Mouse (Mus musculus) Muller cell, postnatal 12 days (primary cell): ENCODE measurements around the gene Hk1.

Source experiments
- DNase-seq: peaks from one replicate; pipeline ENCODE4 v3.0.0-alpha.2; 2015; ENCODE audit errors: inconsistent ontology term

The Hk1 gene

GRCm38 (mm10) chr10:62320402-62320978 lies 59.2 kb downstream of the Hk1 start:
- DNase-seq, result peak; percentile 96

- DNase-seq, result no peak
Observed at GRCm38 (mm10) chr10:62319154-62319553, 60.6 kb downstream of the Hk1 start.

DNA sequence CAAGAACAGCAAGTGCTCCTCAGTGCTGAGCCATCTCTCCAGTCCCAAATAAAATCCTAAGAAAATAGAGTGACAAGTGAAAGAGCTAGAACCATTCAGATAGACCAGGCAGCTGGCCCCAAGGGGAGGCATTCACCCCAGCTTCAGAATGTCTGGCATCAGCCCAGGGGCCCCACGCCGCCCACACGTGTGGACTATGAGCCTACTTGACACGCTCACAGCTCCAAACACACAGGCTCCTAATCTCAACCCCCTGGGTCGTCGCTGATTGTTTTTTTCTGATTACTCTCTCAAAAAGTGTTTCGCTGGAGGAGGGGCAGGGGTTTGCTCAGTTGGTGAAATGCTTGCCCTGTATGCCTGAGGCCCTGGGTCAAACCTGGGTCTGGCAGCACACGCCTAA lies 63.2 kb downstream of the Hk1 start:
- DNase-seq, result no peak

DNA sequence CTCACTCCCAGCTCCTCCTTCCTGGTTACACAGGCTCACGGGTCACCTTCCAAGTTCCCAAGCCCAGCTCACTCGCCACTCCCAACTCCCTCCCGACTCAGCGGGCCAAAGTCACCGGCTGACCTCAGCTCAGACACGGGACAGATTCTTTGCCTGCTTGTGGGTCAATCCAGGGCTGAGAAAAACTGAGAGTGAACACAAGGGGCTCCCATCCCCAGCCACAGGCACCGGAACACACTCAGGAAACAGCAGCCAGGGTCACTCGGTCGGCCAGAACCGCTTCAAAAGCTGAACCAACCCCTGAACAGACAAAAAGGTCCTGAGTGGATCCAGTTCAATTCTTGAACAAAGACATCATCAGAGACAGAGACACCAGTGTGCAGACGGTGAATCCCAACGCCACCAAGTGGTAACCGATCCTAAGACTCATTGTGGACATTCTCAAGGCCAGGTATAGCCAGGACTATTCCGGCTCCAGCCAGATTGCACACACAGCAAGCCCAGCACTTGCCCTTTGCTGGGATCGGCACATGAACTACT lies 65.8 kb downstream of the Hk1 start:
- peak; percentile 67 for DNase-seq

DNA sequence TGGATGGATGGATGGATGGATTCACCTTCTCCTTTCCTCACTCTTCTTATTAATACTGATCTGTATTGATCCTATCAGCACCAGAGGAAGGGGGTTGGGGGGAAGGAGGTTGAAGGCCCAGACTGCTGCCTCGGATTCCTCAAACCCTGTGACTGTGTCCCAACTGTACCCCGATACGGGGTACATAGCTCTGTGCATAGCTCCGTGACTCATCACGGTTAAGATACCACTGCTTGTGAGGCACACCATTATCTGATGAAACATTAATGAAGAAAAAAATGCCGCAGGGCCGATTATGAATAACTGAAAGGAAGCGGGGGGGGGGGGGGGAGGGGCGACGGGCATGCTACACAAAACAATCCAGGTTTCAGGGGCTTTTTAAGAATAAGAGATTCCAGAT lies 66.6 kb downstream of the Hk1 start:
- no peak for DNase-seq

GRCm38 (mm10) chr10:62311464-62311863 lies 68.2 kb downstream of the Hk1 start:
- no peak for DNase-seq

GRCm38 (mm10) chr10:62310259-62311039 lies 69.3 kb downstream of the Hk1 start:
- no peak for DNase-seq

DNA sequence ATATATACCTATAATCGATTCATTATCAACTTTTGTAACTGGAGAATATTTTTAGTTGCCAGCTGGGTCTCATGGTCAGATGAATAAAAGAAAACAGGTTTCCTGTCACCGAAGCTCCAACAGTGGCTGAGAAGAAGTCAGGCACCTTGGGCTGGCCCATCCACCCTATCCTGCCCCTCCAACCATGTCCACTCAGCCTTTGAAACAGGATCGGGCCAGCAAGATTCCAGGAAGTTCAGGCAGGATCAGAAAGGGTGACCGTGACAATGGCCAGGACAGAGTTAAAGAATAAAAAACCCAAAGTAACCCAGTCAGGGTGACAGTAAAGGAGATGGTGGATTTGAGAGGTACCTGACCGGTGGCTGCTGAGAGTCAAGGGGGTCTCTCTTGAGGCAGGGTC lies 70.1 kb downstream of the Hk1 start:
- DNase-seq, result no peak

DNA sequence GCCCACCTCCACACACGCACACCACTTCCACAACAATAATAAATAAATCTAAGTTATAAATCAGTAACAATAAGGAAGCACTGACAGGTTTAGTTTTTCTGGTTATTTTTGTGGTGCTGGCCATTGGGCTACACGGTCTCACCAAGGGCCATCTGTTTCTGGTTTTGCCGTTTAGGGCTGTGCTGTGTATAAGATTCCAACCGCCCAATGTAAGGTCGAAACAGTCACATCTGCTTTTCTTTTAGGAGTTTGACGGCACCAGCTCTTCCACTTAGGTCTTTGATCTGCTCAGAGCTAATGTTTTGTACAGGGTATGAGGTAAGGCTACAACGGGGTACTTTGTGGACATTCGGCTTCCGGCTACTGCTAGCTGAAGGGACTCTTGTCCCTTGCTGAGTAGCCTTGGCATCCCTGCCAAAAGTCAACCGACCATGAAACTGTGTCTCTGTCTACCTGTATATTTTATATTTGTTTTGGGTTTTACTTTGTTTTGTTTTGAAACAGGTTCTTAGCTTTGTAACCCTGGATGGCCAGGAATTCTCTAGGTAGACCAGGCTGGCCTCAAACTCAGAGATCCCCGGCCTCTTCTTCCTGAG lies 70.7 kb downstream of the Hk1 start:
- DNase-seq, result no peak

DNA sequence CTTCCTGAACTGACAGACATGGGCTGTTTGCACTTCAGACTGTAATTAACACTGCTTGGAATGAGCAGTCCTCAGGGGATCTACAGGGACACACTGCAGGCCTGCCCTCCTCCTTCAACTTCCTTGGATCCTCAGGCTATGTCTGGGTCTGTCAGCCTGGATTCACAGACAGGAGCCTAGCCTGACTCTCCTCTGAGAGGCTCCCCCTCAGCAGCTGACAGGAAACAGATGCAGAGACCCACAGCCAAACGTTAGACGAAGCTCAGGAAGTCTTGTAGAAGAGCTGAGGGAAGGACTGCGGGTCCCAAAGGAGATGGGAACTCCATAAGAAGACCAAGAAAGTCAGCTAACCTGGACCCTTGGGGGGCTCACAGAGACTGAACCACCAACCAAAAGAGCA lies 73.2 kb downstream of the Hk1 start:
- DNase-seq, result no peak

DNA sequence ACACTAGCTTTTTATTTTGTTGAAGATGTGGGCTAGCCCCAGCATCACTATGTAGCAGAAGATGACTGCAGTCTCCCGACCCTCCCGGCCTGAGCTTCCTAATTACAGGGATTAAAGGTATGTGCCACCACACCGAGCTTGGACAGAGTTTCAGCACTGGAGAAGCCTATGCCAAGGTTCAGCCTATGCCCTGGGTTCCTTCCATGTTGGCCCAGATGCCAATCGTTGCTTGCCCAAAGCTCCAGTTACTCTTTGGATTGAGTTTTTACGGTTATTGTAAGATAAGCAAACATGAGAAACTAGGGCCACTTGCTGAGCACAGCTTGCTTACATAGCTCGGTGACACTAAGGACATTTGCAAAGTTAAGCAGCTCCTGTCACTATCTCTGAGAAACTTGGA lies 74.6 kb downstream of the Hk1 start:
- no peak for DNase-seq

- DNase-seq, result peak; percentile 83
Observed at GRCm38 (mm10) chr10:62300006-62300827, 79.5 kb downstream of the Hk1 start.

- peak; percentile 90 for DNase-seq
Observed at GRCm38 (mm10) chr10:62296086-62296872, 83.4 kb downstream of the Hk1 start.

- peak; percentile 77 for DNase-seq
Observed at GRCm38 (mm10) chr10:62294112-62294511, 85.6 kb downstream of the Hk1 start.

GRCm38 (mm10) chr10:62287460-62288124 lies 92.1 kb downstream of the Hk1 start:
- no peak for DNase-seq

DNA sequence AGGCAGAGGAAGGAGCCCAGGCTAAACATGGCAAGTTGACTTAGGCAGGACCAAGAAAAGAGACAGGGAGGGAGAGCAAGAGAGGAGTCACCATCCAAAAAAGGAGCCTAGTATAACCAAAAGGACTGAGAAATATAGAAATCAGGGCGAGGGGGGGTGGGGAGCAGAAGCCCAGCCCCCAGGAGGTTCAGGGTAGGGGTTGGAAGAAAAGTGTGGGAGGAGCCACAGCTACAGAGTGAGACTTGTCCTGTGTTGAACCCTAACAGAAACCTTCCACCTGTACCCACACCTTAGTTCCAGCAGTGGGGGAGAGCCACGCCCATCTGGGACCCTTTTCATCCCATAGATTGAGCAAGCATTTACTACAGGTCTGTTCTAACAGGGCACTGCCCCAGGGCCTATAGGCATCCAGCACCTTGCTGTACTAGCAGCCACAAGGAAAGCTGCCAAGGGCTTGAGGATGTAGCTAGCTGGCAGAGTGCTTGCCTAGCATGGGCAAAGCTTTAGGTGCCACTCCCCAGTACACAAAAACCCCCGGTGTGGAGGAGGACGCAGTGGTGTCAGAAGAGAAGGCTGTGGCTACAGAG lies 96.4 kb downstream of the Hk1 start:
- DNase-seq, result no peak

- no peak for DNase-seq
Observed at GRCm38 (mm10) chr10:62282782-62283181, 96.9 kb downstream of the Hk1 start.

DNA sequence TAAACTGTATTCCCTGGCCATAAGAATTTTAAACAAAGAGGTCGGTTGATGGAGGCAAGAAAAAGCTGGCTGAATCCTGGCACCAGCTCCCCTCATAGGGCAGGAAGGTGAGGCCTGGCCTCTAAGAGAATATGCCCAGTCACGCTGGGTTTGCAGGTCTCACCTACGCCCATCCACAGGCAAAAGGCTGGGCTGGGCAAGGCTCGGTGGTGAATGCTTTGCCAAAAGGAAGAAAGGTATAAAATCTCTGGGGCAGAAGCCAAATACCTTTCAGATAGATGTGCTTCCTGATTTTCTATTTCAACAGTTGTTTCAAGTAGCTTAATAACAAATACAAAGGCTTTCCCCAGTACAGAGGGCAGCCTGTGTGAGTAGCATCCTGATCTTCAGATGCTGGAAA lies 100.0 kb downstream of the Hk1 start:
- DNase-seq, result no peak

DNA sequence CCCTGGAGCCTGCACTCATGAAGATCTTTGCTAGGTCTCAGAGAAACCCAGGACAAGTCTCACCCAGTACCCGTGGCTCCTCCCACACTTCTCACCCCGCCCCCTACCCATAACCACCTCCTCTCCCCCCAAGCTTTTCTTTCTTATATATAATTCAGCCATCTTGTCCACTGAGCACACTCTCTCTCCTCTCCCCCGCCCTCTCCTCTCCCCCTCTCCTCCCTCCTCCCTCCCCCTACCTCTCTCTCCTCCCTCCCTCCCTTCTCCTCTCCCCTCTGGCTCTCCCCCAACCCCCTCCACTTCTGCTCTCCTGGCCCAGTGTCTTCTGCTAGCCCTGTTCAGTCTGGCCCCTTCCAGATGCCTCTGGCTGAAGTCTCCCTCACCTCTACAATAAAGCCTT lies 100.6 kb downstream of the Hk1 start:
- no peak for DNase-seq
